Mouse (Mus musculus): ENCODE measurements around the gene Pcdh7.

- TF ChIP-seq CTCF (IDR thresholded peaks at IDR 0.05; ENCODE audit: low read depth, low read length), result no peak
- TF ChIP-seq POLR2AphosphoS5 (IDR thresholded peaks at IDR 0.05; ENCODE audit: insufficient replicate concordance, low read depth, low read length), result no peak
- TF ChIP-seq TAL1 (conservative IDR thresholded peaks at IDR 0.05; ENCODE audit: low read depth, low read length), result no peak
Observed at GRCm38 (mm10) chr5:57870727-57871126, 153.0 kb downstream of the Pcdh7 start.
